Mouse (Mus musculus) heart, adult 2 months (tissue): ENCODE measurements at regions not wholly inside any gene's neighbourhood (a gene's known extent, or its start where the extent isn't known, plus 50 kb on each side); places are given as distances from the start of the nearest gene placed in this dataset.

Experiments used
- DNase-seq, 2 experiments: peaks; one replicate each; pipeline ENCODE4 v3.0.0; 2021
- H3K27ac ChIP-seq: fragments of 200-600 bp; 2 replicates; pipeline ENCODE4 v1.8.1; 2022
- H3K27me3 ChIP-seq: fragments of 200-500 bp; 2 replicates; pipeline ENCODE4 v1.6.1; 2012; ENCODE audit warnings: mild to moderate bottlenecking, low read length, inconsistent platforms, mixed read lengths; ENCODE audit not compliant: control insufficient read depth, insufficient read depth
- H3K36me3 ChIP-seq: fragments of 200-500 bp; 2 replicates; pipeline ENCODE4 v1.6.1; 2012; ENCODE audit warnings: low read length, inconsistent platforms; ENCODE audit not compliant: control insufficient read depth, insufficient read depth
- H3K4me1 ChIP-seq: fragments of 200-500 bp; 2 replicates; pipeline ENCODE4 v1.6.1; 2011; ENCODE audit warnings: low read length; ENCODE audit not compliant: control insufficient read depth, insufficient read depth
- H3K4me3 ChIP-seq: fragments of 200-600 bp; 2 replicates; pipeline ENCODE4 v1.8.1; 2022
- H3K79me2 ChIP-seq: fragments of 200-500 bp; replicated peaks from 2 replicates; pipeline ENCODE4 v1.6.1; 2012; ENCODE audit warnings: mild to moderate bottlenecking, inconsistent platforms, low read length, moderate library complexity, mixed read lengths; ENCODE audit not compliant: control insufficient read depth, insufficient read depth
- H3K9ac ChIP-seq: fragments of 200-500 bp; 2 replicates; pipeline ENCODE4 v1.6.1; 2012; ENCODE audit warnings: low read depth, mild to moderate bottlenecking, control low read depth, inconsistent platforms, low read length, mixed read lengths
- CTCF ChIP-seq: fragments of 200-600 bp; IDR thresholded peaks from 2 replicates; pipeline ENCODE4 v1.8.1; 2022; ENCODE audit warnings: antibody characterized with exemption, mild to moderate bottlenecking, moderate library complexity
- EP300 ChIP-seq: fragments of 200-500 bp; IDR thresholded peaks from 2 replicates; pipeline ENCODE4 v1.6.1; 2011; ENCODE audit warnings: low read depth, low read length, control low read depth; ENCODE audit not compliant: insufficient read depth
- POLR2A ChIP-seq: fragments of 200-500 bp; IDR thresholded peaks from 2 replicates; pipeline ENCODE4 v1.6.1; 2011; ENCODE audit warnings: mild to moderate bottlenecking, low read depth, low read length, control low read depth; ENCODE audit not compliant: insufficient read depth
- WGBS: fragments of 180-500 bp; shearing (Covaris S2); methylation state at CpG from one replicate; pipeline ENCODE4 v1.1.7; 2018; 5-methylcytosine and 5-hydroxymethylcytosine counted together
- intact Hi-C: fragments of 180-260 bp; cut with DNase I; formaldehyde crosslinking; loops from one replicate; pipeline ENCODE4 v1.15.1; 2025

DNA sequence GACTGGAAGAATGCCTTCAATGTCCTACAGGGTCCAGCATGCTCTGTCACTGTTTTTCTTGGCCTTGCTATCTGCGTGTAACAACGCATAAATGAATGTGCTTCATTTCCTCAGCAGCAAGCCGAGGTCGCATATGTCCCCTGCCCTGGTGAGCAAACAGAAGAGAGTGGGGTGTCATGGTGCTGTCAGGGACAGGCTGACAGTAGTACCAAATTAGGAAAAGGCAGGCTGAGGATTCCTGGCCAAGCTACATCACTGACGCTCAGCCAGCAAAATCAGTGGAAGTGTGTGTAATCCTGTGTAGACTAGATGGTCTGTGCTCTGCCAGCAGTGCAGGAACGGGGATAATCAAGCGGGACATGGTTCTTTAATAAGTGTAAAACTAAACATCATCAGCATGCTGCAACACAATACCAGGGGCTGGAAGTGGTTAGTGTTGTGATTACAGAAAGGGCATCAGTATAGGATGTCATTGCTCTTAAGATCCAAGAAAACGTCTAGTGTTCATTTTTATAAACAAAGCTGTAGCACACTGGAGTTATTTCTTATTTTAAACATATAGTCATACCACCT, 77.6 kb upstream of the Bnc2 start:
- peak in 1 of 2 experiments; percentile 5 for DNase-seq
- TF ChIP-seq POLR2A (no peak), CTCF (no peak), EP300 (no peak)
- H3K9ac ChIP-seq = no peak overlapping the region
- no peak overlapping the region for H3K27ac ChIP-seq
- no peaks in the 10 kb centered on the region for H3K36me3 ChIP-seq
- H3K4me1 ChIP-seq = no peaks in the 10 kb centered on the region
- 26% methylated on average over 8 of the region's 8 CpGs for WGBS
- no peak overlapping the region for H3K4me3 ChIP-seq
- intact Hi-C loops = no loop called here
- no peaks in the 10 kb centered on the region for H3K79me2 ChIP-seq
- no peaks in the 10 kb centered on the region for H3K27me3 ChIP-seq

DNA sequence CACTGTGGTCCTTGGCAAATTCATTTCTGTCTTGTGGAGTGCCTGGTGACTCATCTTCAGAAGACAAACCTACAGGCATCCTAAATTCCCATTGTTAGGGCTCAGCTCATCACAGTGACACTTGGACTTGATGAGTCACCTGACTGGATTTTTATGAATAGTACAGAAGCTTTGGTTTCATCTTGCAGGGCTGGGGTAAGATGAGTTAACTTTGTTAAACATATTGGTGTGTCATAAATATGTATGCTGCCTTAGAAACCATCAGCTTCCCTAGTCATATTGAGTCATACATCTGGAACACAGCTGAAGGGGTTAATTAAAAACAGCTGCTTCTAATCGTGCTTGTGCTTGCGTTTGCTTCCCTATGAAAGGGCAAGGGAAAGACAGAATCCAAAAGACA, 66.2 kb upstream of the Bnc2 start:
- no peaks in the 10 kb centered on the region for H3K27me3 ChIP-seq
- H3K27ac ChIP-seq = no peak overlapping the region
- no peak for TF ChIP-seq POLR2A
- TF ChIP-seq CTCF = no peak
- no peak for TF ChIP-seq EP300
- no peaks in the 10 kb centered on the region for H3K79me2 ChIP-seq
- H3K36me3 ChIP-seq = no peaks in the 10 kb centered on the region
- intact Hi-C loops = no loop called here
- H3K4me3 ChIP-seq = no peak overlapping the region
- no peaks in the 10 kb centered on the region for H3K4me1 ChIP-seq
- DNase-seq = no peak
- 40% methylated on average over 2 of the region's 2 CpGs for WGBS
- no peak overlapping the region for H3K9ac ChIP-seq

DNA sequence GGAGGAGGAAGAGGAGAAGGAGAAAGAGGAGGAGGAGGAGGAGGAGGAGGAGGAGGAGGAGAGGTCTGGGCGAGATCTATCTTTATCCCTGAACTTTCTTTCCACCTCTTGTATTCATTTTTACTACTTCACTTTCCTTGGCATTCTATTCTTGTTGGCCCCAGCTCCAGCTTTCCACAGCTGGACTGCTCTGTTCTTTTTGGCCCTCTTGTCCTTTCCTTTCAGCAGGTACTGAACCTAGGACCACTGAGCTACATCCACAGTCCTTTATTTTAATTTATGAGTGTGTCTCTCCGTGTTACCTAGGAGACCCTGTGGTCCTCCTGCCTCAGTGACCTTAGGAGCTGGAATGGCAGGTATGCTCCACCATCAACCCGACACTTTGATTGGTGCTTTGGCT, 65.7 kb upstream of the Bnc2 start:
- Histone ChIP-seq H3K27ac (no peak overlapping the region), H3K36me3 (no peaks in the 10 kb centered on the region), H3K9ac (no peak overlapping the region), H3K27me3 (no peaks in the 10 kb centered on the region), H3K4me3 (no peak overlapping the region), H3K4me1 (no peaks in the 10 kb centered on the region), H3K79me2 (no peaks in the 10 kb centered on the region)
- TF ChIP-seq CTCF (no peak), EP300 (no peak), POLR2A (no peak)
- 75% methylated on average over 3 of the region's 3 CpGs for WGBS
- intact Hi-C loops = no loop called here
- DNase-seq = no peak
